Mouse (Mus musculus): Measurements from ENCODE around the gene Ccpg1. TPM values are rescaled to one million over a fixed set of nuclear protein-coding genes. Genes with fewer than 3 reads are reported as not detected.
A peak's percentile ranks its signal among the peaks of the same experiment; 100 is the strongest.

Ccpg1 gene
- polyA plus RNA-seq, 1 experiment from 2014 or later: 63.2 TPM

DNA sequence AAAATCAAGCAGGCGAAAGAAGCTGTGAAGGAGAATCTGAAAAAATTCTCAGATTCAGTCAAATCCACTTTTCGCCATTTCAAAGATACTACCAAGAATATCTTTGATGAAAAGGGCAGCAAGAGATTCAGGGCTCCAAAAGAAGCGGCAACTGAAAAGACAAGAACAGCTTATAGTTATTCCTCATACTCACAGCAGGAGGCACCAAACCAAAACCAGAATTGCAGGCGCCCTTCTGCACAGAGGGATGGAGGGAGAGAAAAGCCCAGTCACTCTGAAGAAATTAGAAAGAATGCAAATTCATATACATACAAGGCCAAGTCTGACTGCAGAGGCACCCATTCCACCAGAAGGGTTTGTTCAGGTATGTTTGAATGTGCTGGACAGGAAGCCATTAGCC lies 27.4 kb downstream of the Ccpg1 start:
- DNase-seq (ENCODE audit: low read depth, low spot score): no peak
- ChIA-PET CTCF (interaction anchor here (0.9 to 1.6 kb wide), 7 partner anchors 8 to 79 kb away, joined by 3 to 4 read pairs (median 3); no protein-coding TSS in a partner anchor), POLR2A (interaction anchor here (0.5 kb wide), 1 partner anchor 213 kb away, joined by 3 read pairs; no protein-coding TSS in a partner anchor)
- in situ Hi-C loops (cut with MboI; ENCODE audit: low pct_unique_long_range_greater_than_20kb): no loop called here
- TF ChIP-seq CTCF (IDR thresholded peaks at IDR 0.05): no peak
- no peaks in the 10 kb centered on the region for H3K27me3 ChIP-seq
- ATAC-seq: no peak

DNA sequence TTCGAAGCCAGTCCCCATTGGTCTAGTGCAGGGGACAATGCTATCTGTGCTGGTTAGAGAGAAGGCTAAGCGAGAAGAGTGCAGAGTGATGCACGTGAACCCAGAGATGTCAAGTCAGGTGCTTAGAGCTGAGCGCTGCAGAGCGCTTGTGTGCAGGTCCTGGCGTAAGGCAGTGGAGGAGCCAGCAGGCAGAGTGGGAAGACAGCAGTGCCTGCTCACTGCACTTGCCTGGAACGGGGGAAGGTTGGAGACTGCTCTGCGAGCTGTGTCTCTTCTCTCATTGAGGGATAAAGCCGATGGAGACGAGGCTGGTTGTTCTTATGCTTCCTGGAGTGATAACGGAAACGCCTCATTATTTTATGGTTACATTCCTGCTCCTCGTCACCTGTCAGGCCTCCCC lies 29.5 kb downstream of the Ccpg1 start:
- in situ Hi-C loops (cut with MboI; ENCODE audit: low pct_unique_long_range_greater_than_20kb): no loop called here
- ChIA-PET CTCF (interaction anchor here (2.0 kb wide), 1 partner anchor 77 kb away, joined by 5 read pairs; no protein-coding TSS in a partner anchor), POLR2A (no interaction called here)
- DNase-seq (ENCODE audit: low read depth, low spot score) (no peak), ATAC-seq (no peak)
- no peak for TF ChIP-seq CTCF (IDR thresholded peaks at IDR 0.05)
- no peaks in the 10 kb centered on the region for H3K27me3 ChIP-seq

DNA sequence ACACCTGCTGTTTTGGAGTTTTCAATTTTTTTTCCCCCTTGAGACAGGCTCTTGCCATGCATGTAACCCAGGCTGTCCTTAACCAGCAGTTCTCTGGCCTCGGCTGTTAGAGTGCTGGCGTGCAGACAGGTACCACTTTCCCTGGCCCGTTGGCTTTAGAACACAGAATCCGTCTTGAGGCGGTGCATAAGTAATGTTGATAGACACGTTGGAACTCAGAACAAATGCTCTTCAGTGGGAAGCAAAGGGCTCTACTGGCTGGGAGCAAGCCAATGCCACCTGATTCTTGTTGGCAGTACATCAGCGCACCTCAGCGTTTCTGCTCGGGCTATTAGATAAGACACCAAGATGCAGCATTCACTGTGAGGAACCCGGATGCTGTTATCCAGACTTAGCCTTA lies 34.6 kb downstream of the Ccpg1 start:
- ChIA-PET CTCF (no interaction called here), POLR2A (no interaction called here)
- ATAC-seq (no peak), DNase-seq (ENCODE audit: low read depth, low spot score) (no peak)
- TF ChIP-seq CTCF (IDR thresholded peaks at IDR 0.05): no peak
- H3K27me3 ChIP-seq: no peaks in the 10 kb centered on the region
- in situ Hi-C loops (cut with MboI; ENCODE audit: low pct_unique_long_range_greater_than_20kb): no loop called here

DNA sequence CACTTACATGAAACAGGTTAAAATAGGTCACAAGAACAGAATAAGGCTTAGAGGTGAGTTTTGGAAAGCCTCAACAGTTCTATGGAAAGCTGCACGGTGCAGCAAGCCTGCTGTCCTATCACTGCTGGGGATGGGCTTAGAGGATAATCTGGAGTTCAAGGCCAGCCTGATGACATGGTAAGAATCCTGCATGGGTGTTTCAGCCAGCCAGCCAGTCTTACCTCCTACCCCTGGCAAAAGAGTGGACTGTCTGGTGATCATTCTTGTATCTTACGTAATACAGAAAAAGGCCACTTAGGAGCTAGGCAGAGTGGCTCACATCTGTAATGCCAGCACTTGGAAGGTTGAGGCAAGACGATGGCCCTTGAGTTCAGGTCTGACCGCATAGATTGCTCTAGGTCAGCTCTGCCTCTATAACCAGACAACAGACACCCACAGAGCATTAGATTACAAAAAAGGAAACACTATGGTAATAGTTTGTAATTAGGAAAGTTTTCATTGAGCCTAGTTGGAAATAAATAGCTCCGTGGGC lies 35.4 kb downstream of the Ccpg1 start:
- ATAC-seq: no peak
- CTCF ChIA-PET: interaction anchor here (1.2 kb wide), 1 partner anchor 8 kb away, joined by 3 read pairs; no protein-coding TSS in a partner anchor
- in situ Hi-C loops (cut with MboI; ENCODE audit: low pct_unique_long_range_greater_than_20kb): no loop called here
- no peak for DNase-seq (ENCODE audit: low read depth, low spot score)
- TF ChIP-seq CTCF (IDR thresholded peaks at IDR 0.05): no peak
- POLR2A ChIA-PET: no interaction called here
- no peaks in the 10 kb centered on the region for H3K27me3 ChIP-seq

DNA sequence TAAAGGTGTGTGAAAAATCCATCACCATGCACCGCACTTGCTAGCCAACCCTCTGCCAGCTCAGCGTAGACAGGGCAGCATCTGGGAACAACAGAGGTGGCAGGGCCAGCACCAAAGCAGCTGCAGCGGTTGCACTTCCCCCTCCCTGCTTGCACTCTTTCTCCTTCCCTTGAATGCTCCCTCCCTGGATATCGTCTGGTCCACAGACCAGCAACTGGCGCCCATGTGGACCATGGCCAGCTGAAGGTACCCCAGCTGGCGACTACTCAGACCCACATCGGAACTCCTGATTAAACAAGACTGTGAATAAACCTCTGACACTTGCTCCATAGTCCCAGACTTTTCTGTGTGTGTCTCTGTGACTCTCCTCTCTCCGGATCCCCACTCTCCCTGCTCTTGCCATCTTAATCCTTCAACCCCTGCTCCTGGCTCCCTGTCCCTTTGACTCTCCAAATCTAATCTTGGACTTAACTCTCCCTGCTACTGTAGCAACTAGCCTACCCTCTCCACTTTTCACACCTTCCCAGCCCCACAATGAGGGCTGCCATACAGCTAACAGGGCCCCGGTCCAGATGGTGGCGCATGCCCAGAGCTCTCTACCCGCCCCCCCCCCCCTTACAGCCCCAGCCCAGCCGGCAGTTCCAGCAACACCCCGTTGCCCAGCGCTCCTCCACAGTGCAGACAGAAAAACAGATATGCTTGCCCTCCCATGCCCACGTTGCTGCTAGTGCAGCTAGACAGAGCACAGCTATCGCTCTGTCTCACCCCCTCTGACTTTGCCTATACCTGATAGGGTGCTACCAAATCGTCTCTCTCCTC lies 40.8 kb downstream of the Ccpg1 start:
- ATAC-seq: no peak
- in situ Hi-C loops (cut with MboI; ENCODE audit: low pct_unique_long_range_greater_than_20kb): no loop called here
- H3K27me3 ChIP-seq: no peaks in the 10 kb centered on the region
- DNase-seq (ENCODE audit: low read depth, low spot score): no peak
- CTCF ChIA-PET: interaction anchor here (0.9 kb wide), 1 partner anchor 45 kb away, joined by 4 read pairs; no protein-coding TSS in a partner anchor
- POLR2A ChIA-PET: no interaction called here
- TF ChIP-seq CTCF (IDR thresholded peaks at IDR 0.05): no peak

DNA sequence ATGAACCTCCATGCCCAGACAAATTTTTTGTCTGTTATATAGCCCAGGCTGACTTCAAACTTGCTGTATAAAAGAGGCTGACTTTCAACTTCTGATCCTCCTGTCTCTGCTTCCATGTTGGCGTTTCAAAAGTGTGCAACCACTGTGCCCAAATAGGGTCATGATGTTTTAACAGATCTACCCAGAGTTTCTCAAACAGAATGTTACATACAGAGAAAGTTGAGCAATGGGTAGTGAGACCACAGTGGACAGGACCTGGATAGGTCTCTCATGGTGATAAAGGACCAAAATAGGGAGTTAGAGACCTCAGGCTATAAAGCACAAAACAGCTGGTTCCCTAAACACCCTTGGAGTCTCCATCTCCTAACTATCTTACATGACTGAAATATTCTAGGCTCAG lies 45.2 kb downstream of the Ccpg1 start:
- H3K27me3 ChIP-seq: no peaks in the 10 kb centered on the region
- POLR2A ChIA-PET: no interaction called here
- no peak for TF ChIP-seq CTCF (IDR thresholded peaks at IDR 0.05)
- in situ Hi-C loops (cut with MboI; ENCODE audit: low pct_unique_long_range_greater_than_20kb): no loop called here
- ATAC-seq (no peak), DNase-seq (ENCODE audit: low read depth, low spot score) (no peak)
- CTCF ChIA-PET: no interaction called here

DNA sequence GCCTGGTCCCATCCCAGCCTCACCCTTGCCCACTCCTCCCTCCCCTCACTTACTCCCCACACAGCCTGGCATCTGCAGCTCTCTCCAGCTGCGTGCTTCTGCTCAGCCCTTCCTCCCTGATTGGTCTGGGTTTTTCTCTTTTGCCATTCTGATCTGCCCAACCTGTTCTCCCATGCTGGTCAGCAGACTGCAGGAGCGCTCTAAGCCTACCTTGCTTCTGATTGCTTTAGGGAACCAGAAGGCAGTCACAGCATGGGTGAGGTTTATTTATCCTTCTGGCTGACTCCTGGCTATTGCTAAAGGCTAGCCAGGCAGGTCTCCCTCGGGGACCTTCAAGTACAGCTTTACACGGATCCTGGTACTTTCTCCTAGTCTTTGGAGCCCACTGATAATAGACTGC lies 46.2 kb downstream of the Ccpg1 start:
- DNase-seq (ENCODE audit: low read depth, low spot score) (no peak), ATAC-seq (no peak)
- in situ Hi-C loops (cut with MboI; ENCODE audit: low pct_unique_long_range_greater_than_20kb): no loop called here
- POLR2A ChIA-PET: no interaction called here
- no peak for TF ChIP-seq CTCF (IDR thresholded peaks at IDR 0.05)
- H3K27me3 ChIP-seq: no peaks in the 10 kb centered on the region
- CTCF ChIA-PET: no interaction called here

DNA sequence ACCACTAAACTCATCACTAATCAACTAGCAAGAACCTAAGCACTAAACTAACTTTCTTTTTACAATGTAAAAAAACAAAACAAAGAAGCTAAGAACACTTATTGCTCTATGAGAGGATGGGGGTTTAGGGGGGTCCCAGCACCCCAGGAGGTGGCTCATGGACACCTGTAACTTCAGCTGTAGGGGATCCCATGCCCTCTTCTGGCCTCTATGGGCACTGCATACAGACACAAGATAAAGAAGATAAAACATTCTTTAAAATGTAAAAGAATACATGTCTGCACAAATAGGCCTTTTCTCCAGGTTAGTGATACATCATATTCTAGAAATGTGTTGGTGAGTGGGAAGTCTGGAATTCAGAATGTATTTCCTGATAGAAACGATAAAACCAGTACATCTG lies 48.2 kb downstream of the Ccpg1 start:
- DNase-seq (ENCODE audit: low read depth, low spot score): no peak
- ChIA-PET CTCF (interaction anchor here (1.2 kb wide), 1 partner anchor 15 kb away, joined by 3 read pairs; no protein-coding TSS in a partner anchor), POLR2A (no interaction called here)
- no peak for ATAC-seq
- in situ Hi-C loops (cut with MboI; ENCODE audit: low pct_unique_long_range_greater_than_20kb): no loop called here
- H3K27me3 ChIP-seq: no peaks in the 10 kb centered on the region
- no peak for TF ChIP-seq CTCF (IDR thresholded peaks at IDR 0.05)

DNA sequence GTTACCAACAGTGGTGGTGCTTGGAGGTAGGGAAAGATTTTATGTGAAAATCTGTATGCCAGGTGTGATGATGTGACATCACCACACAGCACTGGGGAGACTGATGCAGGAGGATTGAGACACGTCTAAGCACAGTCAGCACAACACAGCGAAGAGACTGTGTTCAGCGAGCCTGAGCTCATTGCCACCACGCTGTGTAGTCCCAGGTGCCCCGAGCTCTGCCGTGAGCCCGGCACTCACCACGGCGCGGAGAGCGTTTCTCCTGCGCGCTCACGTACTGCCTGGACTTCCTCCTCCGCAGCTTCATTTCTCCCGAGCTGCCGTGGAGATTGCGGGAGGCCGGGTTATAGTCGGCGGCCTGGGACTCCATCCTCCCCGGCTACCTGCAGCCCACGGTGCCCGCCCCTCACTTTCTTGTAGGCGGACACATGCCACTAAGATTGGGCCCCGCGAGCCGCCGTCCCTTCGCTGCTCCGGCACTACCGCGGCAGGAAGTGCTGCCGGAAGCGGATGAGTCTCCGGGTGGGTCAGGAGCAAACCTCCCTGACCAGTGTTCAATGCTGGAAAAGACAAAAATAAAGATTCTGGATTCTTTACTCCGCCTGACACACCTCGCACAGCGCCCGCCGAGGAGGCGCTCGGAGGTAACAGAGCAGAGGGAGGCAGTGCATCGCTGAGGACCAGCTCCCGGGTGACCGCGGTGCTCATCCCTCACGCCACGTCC lies 54.2 kb downstream of the Ccpg1 start:
- ChIA-PET POLR2A (no interaction called here), CTCF (interaction anchor here (0.6 kb wide), 1 partner anchor 32 kb away, joined by 3 read pairs; no protein-coding TSS in a partner anchor)
- in situ Hi-C loops (cut with MboI; ENCODE audit: low pct_unique_long_range_greater_than_20kb): no loop called here
- TF ChIP-seq CTCF (IDR thresholded peaks at IDR 0.05): no peak
- DNase-seq (ENCODE audit: low read depth, low spot score) (no peak), ATAC-seq (peak; percentile 72)
- no peaks in the 10 kb centered on the region for H3K27me3 ChIP-seq

DNA sequence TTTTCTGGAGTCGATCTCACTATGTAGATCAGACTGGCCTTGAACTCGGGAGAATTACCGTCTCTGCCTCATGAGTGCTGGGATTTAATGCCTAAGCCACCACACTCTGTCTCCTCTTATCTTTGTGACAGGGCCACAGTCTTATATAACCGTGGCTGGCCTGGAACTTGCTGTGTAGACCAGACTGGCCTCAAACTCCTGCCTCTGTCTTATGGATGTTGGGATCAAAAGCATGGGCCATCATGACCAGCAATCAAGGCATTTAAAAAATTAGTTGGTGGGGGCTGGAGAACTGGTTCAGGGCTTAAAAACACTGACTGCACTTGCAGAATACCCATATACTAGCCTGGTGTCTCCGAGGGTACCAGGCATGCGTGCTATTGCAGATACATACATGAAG lies 54.9 kb downstream of the Ccpg1 start, which contains the start of gene Pigb:
TSS of gene Pigb (minus strand) at position 299 of the 400 bp plus-strand sequence.
- H3K27me3 ChIP-seq: no peaks in the 10 kb centered on the region
- in situ Hi-C loops (cut with MboI; ENCODE audit: low pct_unique_long_range_greater_than_20kb): loop anchor here (5.0 kb wide), 1 partner anchor 52 kb away; no protein-coding TSS in a partner anchor
- DNase-seq (ENCODE audit: low read depth, low spot score) (no peak), ATAC-seq (no peak)
- ChIA-PET POLR2A (no interaction called here), CTCF (no interaction called here)
- TF ChIP-seq CTCF (IDR thresholded peaks at IDR 0.05): no peak

Data from Patski (cell line).